Mouse (Mus musculus) spleen, postnatal 36 days (tissue): Measurements from ENCODE around the gene Fosl1.

Source experiments
- DNase-seq, 2 experiments: peaks; one replicate each; pipeline ENCODE4 v3.0.0; 2022; ENCODE audit warnings: low spot score in 2 of 2, mixed read lengths in 1 of 2

Fosl1 gene

GRCm38 (mm10) chr19:5456922-5457745, 9.8 kb downstream of the Fosl1 start:
- DNase-seq = peak; percentile 93 to 94

GRCm38 (mm10) chr19:5457746-5458442, 10.5 kb downstream of the Fosl1 start, which contains the start of gene Ccdc85b:
Ccdc85b (minus strand) TSS chr19:5457894.
- no peak for DNase-seq

- no peak for DNase-seq
These were observed 11.7 kb downstream of the Fosl1 start for GRCm38 (mm10) chr19:5459019-5459418.

- DNase-seq = no peak
These were observed 12.5 kb downstream of the Fosl1 start for GRCm38 (mm10) chr19:5459896-5460295.

GRCm38 (mm10) chr19:5460465-5460911, 13.1 kb downstream of the Fosl1 start, which contains the start of gene Fibp:
Fibp (plus strand) TSS chr19:5460615.
- peak; percentile 86 to 87 for DNase-seq

GRCm38 (mm10) chr19:5461411-5461810, 14.1 kb downstream of the Fosl1 start:
- DNase-seq = no peak

- DNase-seq = no peak
These were observed 15.9 kb downstream of the Fosl1 start for GRCm38 (mm10) chr19:5463212-5463611.

GRCm38 (mm10) chr19:5463791-5464562, 16.6 kb downstream of the Fosl1 start:
- peak in 1 of 2 experiments; percentile 40 for DNase-seq

GRCm38 (mm10) chr19:5465037-5465436, 17.7 kb downstream of the Fosl1 start:
- DNase-seq = no peak

- DNase-seq = no peak
These were observed 19.7 kb downstream of the Fosl1 start for GRCm38 (mm10) chr19:5466916-5467500.

- peak in 1 of 2 experiments; percentile 38 for DNase-seq
These were observed 21.0 kb downstream of the Fosl1 start, which contains the start of gene Ctsw for GRCm38 (mm10) chr19:5468374-5468773. Ctsw (minus strand) TSS chr19:5468507.

- DNase-seq = no peak
These were observed 24.5 kb downstream of the Fosl1 start for GRCm38 (mm10) chr19:5471846-5472245.

GRCm38 (mm10) chr19:5472857-5473256, 25.5 kb downstream of the Fosl1 start:
- no peak for DNase-seq

GRCm38 (mm10) chr19:5473720-5474119, 26.4 kb downstream of the Fosl1 start, which contains the start of gene Efemp2:
Efemp2 (plus strand) TSS chr19:5473954.
- DNase-seq = peak; percentile 46 to 66

GRCm38 (mm10) chr19:5474281-5475068, 27.1 kb downstream of the Fosl1 start:
- no peak for DNase-seq

GRCm38 (mm10) chr19:5475069-5475714, 27.8 kb downstream of the Fosl1 start:
- no peak for DNase-seq

- DNase-seq = no peak
These were observed 29.8 kb downstream of the Fosl1 start for GRCm38 (mm10) chr19:5477004-5477667.

GRCm38 (mm10) chr19:5477668-5478300, 30.4 kb downstream of the Fosl1 start:
- no peak for DNase-seq

GRCm38 (mm10) chr19:5480016-5480415, 32.7 kb downstream of the Fosl1 start:
- DNase-seq = no peak
